Mouse (Mus musculus) erythroblast, embryonic 14.5 days (primary cell): ENCODE data around the gene Megf11. TPM values are rescaled to one million over a fixed set of nuclear protein-coding genes. Genes with fewer than 3 reads are reported as not detected.

Experiments used
- H3K27me3 ChIP-seq: 2 replicates; pipeline ENCODE4 v1.6.1; 2012; ENCODE audit warnings: inconsistent platforms; ENCODE audit not compliant: control insufficient read depth
- H3K36me3 ChIP-seq: 2 replicates; pipeline ENCODE4 v1.6.1; 2012; ENCODE audit warnings: mild to moderate bottlenecking, inconsistent platforms; ENCODE audit not compliant: control insufficient read depth
- H3K4me1 ChIP-seq: 2 replicates; pipeline ENCODE4 v1.6.1; 2012; ENCODE audit warnings: inconsistent platforms; ENCODE audit not compliant: control insufficient read depth
- H3K4me3 ChIP-seq: replicated peaks from 2 replicates; pipeline ENCODE3; 2012; ENCODE audit warnings: moderate library complexity, mild to moderate bottlenecking, inconsistent platforms
- H3K9me3 ChIP-seq: 2 replicates; pipeline ENCODE4 v1.6.1; 2012; ENCODE audit warnings: low read length, inconsistent platforms, mixed read lengths; ENCODE audit not compliant: control insufficient read depth
- GATA1 ChIP-seq: IDR thresholded peaks from 2 replicates; pipeline ENCODE4 v1.6.1; 2012; ENCODE audit warnings: low read length, inconsistent platforms, mixed read lengths
- TAL1 ChIP-seq: IDR thresholded peaks from 3 replicates; pipeline ENCODE4 v1.6.1; 2012; ENCODE audit warnings: low read length, inconsistent platforms, mixed read lengths
- polyA plus RNA-seq: library from polyadenylated mRNA; stranded (reverse); fragments of >175 nt; gene quantifications from 2 replicates; pipeline ENCODE4 v1.2.3, GENCODE M21; 2012

The Megf11 gene
- polyA plus RNA-seq, 1 experiment, result not detected

- Histone ChIP-seq H3K36me3 (no peaks in the 10 kb centered on the region), H3K4me1 (peaks cover 6% of the 10 kb centered on the region), H3K27me3 (peaks cover 27% of the 10 kb centered on the region), H3K4me3 (no peak overlapping the region), H3K9me3 (no peaks in the 10 kb centered on the region)
- TF ChIP-seq TAL1 (no peak), GATA1 (no peak)
These were observed 102.0 kb downstream of the Megf11 start for GRCm38 (mm10) chr9:64487377-64487776.

GRCm38 (mm10) chr9:64494647-64495046 lies 109.2 kb downstream of the Megf11 start:
- no peak overlapping the region for H3K4me3 ChIP-seq
- H3K9me3 ChIP-seq, result no peaks in the 10 kb centered on the region
- peaks cover 7% of the 10 kb centered on the region for H3K27me3 ChIP-seq
- no peaks in the 10 kb centered on the region; the same call in 1 of the 2 replicates for H3K4me1 ChIP-seq
- TF ChIP-seq GATA1 (no peak), TAL1 (no peak)
- H3K36me3 ChIP-seq, result no peaks in the 10 kb centered on the region

- Histone ChIP-seq H3K9me3 (no peaks in the 10 kb centered on the region), H3K36me3 (no peaks in the 10 kb centered on the region), H3K4me3 (no peak overlapping the region), H3K4me1 (no peaks in the 10 kb centered on the region; the same call in 1 of the 2 replicates), H3K27me3 (peaks cover 5% of the 10 kb centered on the region)
- TF ChIP-seq TAL1 (no peak), GATA1 (no peak)
These were observed 113.5 kb downstream of the Megf11 start for GRCm38 (mm10) chr9:64498929-64499328.

- H3K9me3 ChIP-seq, result no peaks in the 10 kb centered on the region
- H3K4me1 ChIP-seq, result no peaks in the 10 kb centered on the region; the same call in 1 of the 2 replicates
- H3K4me3 ChIP-seq, result no peak overlapping the region
- peaks cover under 1% of the 10 kb centered on the region for H3K27me3 ChIP-seq
- no peak for TF ChIP-seq GATA1
- TF ChIP-seq TAL1, result no peak
- no peaks in the 10 kb centered on the region for H3K36me3 ChIP-seq
These were observed 115.8 kb downstream of the Megf11 start for GRCm38 (mm10) chr9:64501211-64501610.

GRCm38 (mm10) chr9:64503996-64504395 lies 118.6 kb downstream of the Megf11 start:
- Histone ChIP-seq H3K4me1 (no peaks in the 10 kb centered on the region; the same call in 1 of the 2 replicates), H3K4me3 (no peak overlapping the region), H3K9me3 (no peaks in the 10 kb centered on the region), H3K27me3 (no peaks in the 10 kb centered on the region; the same call in 1 of the 2 replicates), H3K36me3 (no peaks in the 10 kb centered on the region)
- TF ChIP-seq TAL1 (no peak), GATA1 (no peak)

GRCm38 (mm10) chr9:64504456-64504855 lies 119.0 kb downstream of the Megf11 start:
- Histone ChIP-seq H3K36me3 (no peaks in the 10 kb centered on the region), H3K4me1 (no peaks in the 10 kb centered on the region; the same call in 1 of the 2 replicates), H3K9me3 (no peaks in the 10 kb centered on the region), H3K4me3 (no peak overlapping the region), H3K27me3 (no peaks in the 10 kb centered on the region; the same call in 1 of the 2 replicates)
- TF ChIP-seq GATA1 (no peak), TAL1 (no peak)

GRCm38 (mm10) chr9:64504921-64505320 lies 119.5 kb downstream of the Megf11 start:
- no peak overlapping the region for H3K4me3 ChIP-seq
- no peaks in the 10 kb centered on the region for H3K9me3 ChIP-seq
- no peaks in the 10 kb centered on the region for H3K36me3 ChIP-seq
- no peaks in the 10 kb centered on the region; the same call in 1 of the 2 replicates for H3K27me3 ChIP-seq
- TF ChIP-seq TAL1, result no peak
- no peak for TF ChIP-seq GATA1
- H3K4me1 ChIP-seq, result no peaks in the 10 kb centered on the region; the same call in 1 of the 2 replicates

GRCm38 (mm10) chr9:64506440-64507206 lies 121.2 kb downstream of the Megf11 start:
- Histone ChIP-seq H3K36me3 (no peaks in the 10 kb centered on the region), H3K27me3 (no peaks in the 10 kb centered on the region; the same call in 1 of the 2 replicates), H3K4me3 (no peak overlapping the region), H3K4me1 (peaks cover 2% of the 10 kb centered on the region; the same call in 1 of the 2 replicates), H3K9me3 (no peaks in the 10 kb centered on the region)
- no peak for TF ChIP-seq TAL1
- no peak for TF ChIP-seq GATA1

GRCm38 (mm10) chr9:64507207-64507517 lies 121.7 kb downstream of the Megf11 start:
- TF ChIP-seq TAL1, result no peak
- TF ChIP-seq GATA1, result no peak
- Histone ChIP-seq H3K27me3 (no peaks in the 10 kb centered on the region; the same call in 1 of the 2 replicates), H3K4me1 (peaks cover 2% of the 10 kb centered on the region; the same call in 1 of the 2 replicates)

More at GRCm38 (mm10) chr9:64507207-64507517, 121.7 kb downstream of the Megf11 start:
- Histone ChIP-seq H3K4me3 (no peak overlapping the region), H3K36me3 (no peaks in the 10 kb centered on the region), H3K9me3 (no peaks in the 10 kb centered on the region)
